8 mouse cellular contexts compared by ENCODE assay signal in the genomic region with DNA sequence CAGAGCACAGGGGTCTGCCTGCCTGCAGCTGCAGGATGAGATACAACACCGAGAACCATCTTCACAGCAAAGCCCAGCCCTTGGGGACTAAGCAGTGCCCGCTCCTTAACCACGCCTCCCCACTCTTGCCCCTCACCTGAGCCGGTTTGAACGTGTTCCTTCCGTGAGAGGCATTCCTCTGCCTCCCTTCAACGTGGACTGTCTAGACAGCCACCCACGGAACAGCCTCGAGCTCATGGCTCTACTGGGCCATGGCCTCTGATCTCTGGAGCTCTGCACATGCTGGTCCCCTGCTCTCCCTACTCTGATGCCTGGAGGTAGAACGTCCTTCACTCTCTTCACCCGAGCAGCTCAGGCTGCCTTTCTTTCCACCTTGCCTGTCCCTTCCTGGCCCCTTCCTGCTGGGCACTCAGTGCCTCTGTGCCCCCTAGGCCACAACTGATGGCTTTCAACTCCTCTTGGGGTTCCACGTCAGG. TPM values are rescaled to one million over a fixed set of nuclear protein-coding genes. Genes with fewer than 3 reads are reported as not detected.
DNase-seq lines count a peak whose midpoint lies in the region; ATAC-seq and TF ChIP-seq lines count a peak whose summit lies in the region.
"Had no signal": no experiment of that assay in that cellular context is flagged by ENCODE, and none has a peak within 500 bp of the region (broad histone marks: within the 10 kb centered on the region; RNA-seq: fewer than 3 reads in every experiment).

Cyb561 (minus strand) TSS at position 426 of the 476 bp plus-strand sequence.

- no peak for TF ChIP-seq CTCF in ES-Bruce4 (IDR thresholded peaks at IDR 0.05; ENCODE audit: low read depth, low read length)

- no peaks in the 10 kb centered on the region for H3K27me3 ChIP-seq in ES-Bruce4 (ENCODE audit: control insufficient read depth, insufficient read depth, low read length, poor library complexity, severe bottlenecking)
- H3K27me3 ChIP-seq in forebrain, embryonic 12.5 days: 0 out of 2 replicates have a peak, but pooled peaks cover 4% of the 10 kb centered on the region

- intact Hi-C loops in left cerebral cortex, postnatal 36 days (cut with DNase I): no loop called here

- H3K9me3 ChIP-seq in ES-Bruce4 (replicated peaks; ENCODE audit: control insufficient read depth, insufficient read depth, low read length, poor library complexity, severe bottlenecking): no peaks in the 10 kb centered on the region
- H3K9me3 ChIP-seq in forebrain, embryonic 12.5 days: no peaks in the 10 kb centered on the region

- WGBS in forebrain, embryonic 12.5 days: 83% methylated on average over 12 of the region's 12 CpGs

- DNase-seq in 3T3-L1 (ENCODE audit: low read depth, low spot score): peak; percentile 66
- DNase-seq in left cerebral cortex, postnatal 36 days (ENCODE audit: low spot score in 2 of 2): no peak
- DNase-seq in right cerebral cortex, postnatal 36 days (ENCODE audit: low spot score in 2 of 2): no peak
- no peak for DNase-seq in frontal cortex, postnatal 14 days (ENCODE audit: low spot score in 2 of 2)
- DNase-seq in gastrocnemius, adult 8-10 months (ENCODE audit: low spot score in 2 of 2): no peak

- ATAC-seq in forebrain, embryonic 12.5 days (ENCODE audit: low FRiP score): no peak

- TF ChIP-seq EP300 in ES-Bruce4 (IDR thresholded peaks at IDR 0.05; ENCODE audit: insufficient read depth, low read depth, low read length): no peak

- no peaks in the 10 kb centered on the region for H3K36me3 ChIP-seq in ES-Bruce4 (ENCODE audit: control insufficient read depth, insufficient read depth, low read length, poor library complexity, severe bottlenecking)
- H3K36me3 ChIP-seq in forebrain, embryonic 12.5 days (replicated peaks): no peaks in the 10 kb centered on the region

- H3K4me1 ChIP-seq in ES-Bruce4 (ENCODE audit: control insufficient read depth, insufficient read depth, low read length): peaks cover 19% of the 10 kb centered on the region
- no peaks in the 10 kb centered on the region for H3K4me1 ChIP-seq in forebrain, embryonic 12.5 days

- no peak within 1 kb of the TSS for H3K4me3 ChIP-seq in ES-Bruce4 (ENCODE audit: low read depth, low read length)
- H3K4me3 ChIP-seq in forebrain, embryonic 12.5 days (replicated peaks): no peak within 1 kb of the TSS
- H3K4me3 ChIP-seq: erythroblast, embryonic 14.5 days had no signal

- no peak within 1 kb of the TSS for H3K4me2 ChIP-seq in forebrain, embryonic 12.5 days

- H3K27ac ChIP-seq in ES-Bruce4 (ENCODE audit: insufficient read depth, low read length): no peak within 1 kb of the TSS
- no peak within 1 kb of the TSS for H3K27ac ChIP-seq in forebrain, embryonic 12.5 days

- no peak for TF ChIP-seq POLR2A in ES-Bruce4 (IDR thresholded peaks at IDR 0.05; ENCODE audit: insufficient read depth, low read length)

- H3K9ac ChIP-seq in ES-Bruce4 (ENCODE audit: low read depth, poor library complexity, severe bottlenecking): no peak within 1 kb of the TSS
- H3K9ac ChIP-seq in forebrain, embryonic 12.5 days: no peak within 1 kb of the TSS

RNA-seq across cellular contexts. Expression of gene Cyb561, which starts in this region (rescaled TPM):
- polyA plus RNA-seq in ES-Bruce4 (2011; ENCODE audit: insufficient read depth, insufficient read length, low read depth, missing spikeins): 21.4 TPM in 2 replicates
- 13.2 and 14.6 TPM in 2 replicates for polyA plus RNA-seq in forebrain, embryonic 12.5 days (2016; fragmentation: Nextera tagmentation; extraction: Ambion mirVana)
- total RNA-seq in left cerebral cortex, postnatal 36 days (2021): 10 to 100 TPM; 81.8 to 88.9 TPM
- 1 to 10 TPM; 2.8 to 5.2 (median 3.8) TPM for total RNA-seq in gastrocnemius, adult 8-10 months (2022)

Comparison
In these comparisons a context has a peak if more than half of its experiments do, and no peak if none do; other contexts are left out.
1. RNA of gene Cyb561 (total RNA-seq): 81.8 to 88.9 TPM in left cerebral cortex, postnatal 36 days; 2.8 to 5.2 TPM in gastrocnemius, adult 8-10 months; every median in the first group is over 10 times any median in the second.